Mouse (Mus musculus): ENCODE data around the gene 4430402I18Rik.

DNA sequence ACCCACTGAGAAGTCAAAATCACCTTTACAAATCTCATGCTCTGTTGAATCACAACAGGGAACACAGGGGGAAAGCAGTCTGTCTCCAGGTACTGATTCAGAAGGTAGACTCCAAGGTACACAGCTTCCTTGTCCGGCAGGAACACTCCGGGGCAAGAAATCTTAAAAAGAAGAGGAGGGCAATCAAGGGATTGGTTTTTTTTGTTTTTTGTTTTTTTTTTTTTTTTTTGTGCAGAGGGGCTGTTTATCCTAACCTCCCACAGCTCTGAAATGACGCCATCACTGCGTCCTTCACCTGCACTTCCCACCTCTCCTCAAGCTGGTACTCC, 4.1 kb downstream of the 4430402I18Rik start:
- no peak for TF ChIP-seq CTCF (IDR thresholded peaks at IDR 0.05)
- no peak for TF ChIP-seq EP300 (IDR thresholded peaks at IDR 0.05)
